Mouse (Mus musculus): Measurements from ENCODE around the gene Olfr313. TPM values are rescaled to one million over a fixed set of nuclear protein-coding genes. Genes with fewer than 3 reads are reported as not detected.
"Not testable (repeated sequence)": the region's sequence is repeated elsewhere in the genome, so short reads cannot be mapped to it uniquely, and the experiment has no call there.

The Olfr313 gene
- not detected in 2 replicates for total RNA-seq (2014; rRNA removed)
- polyA plus RNA-seq (2015; fragmentation: Nextera tagmentation; extraction: Ambion mirVana) = not detected in 2 replicates

DNA sequence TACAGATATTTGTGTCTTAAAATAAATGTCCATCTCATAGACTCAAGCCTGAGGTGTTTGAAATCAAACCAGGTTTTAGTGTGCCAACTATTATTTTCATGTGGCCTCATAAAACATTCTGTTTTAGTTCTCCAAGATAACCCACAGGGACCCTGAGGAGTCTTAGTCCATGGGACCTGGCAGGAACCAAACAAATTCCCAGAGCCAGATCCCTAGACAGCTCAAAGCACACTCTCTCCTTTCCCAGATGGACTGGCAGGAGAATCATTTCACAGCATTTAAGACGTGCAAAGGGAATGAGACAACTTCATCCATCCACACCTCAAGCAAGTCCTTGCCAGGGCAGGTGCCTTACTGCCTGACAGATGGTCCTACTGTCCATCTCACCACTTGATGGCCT is at the start of gene Olfr313:
Olfr313 (plus strand) TSS at position 301 of the 400 bp plus-strand sequence.
- H3K4me2 ChIP-seq (ENCODE audit: low read depth, low read length); DNase-seq (ENCODE audit: low spot score); H3K36me3 ChIP-seq (ENCODE audit: insufficient read depth, low read length); H3K27me3 ChIP-seq (ENCODE audit: insufficient read depth, low read length); H3K27ac ChIP-seq; H3K9ac ChIP-seq (replicated peaks; ENCODE audit: low read length); H3K9me3 ChIP-seq (ENCODE audit: low read length); H3K4me3 ChIP-seq (ENCODE audit: low read length); ATAC-seq; H3K4me1 ChIP-seq (ENCODE audit: insufficient read depth, low read length): not testable (repeated sequence)
- WGBS = 54% methylated on average over 1 of the region's 1 CpGs

DNA sequence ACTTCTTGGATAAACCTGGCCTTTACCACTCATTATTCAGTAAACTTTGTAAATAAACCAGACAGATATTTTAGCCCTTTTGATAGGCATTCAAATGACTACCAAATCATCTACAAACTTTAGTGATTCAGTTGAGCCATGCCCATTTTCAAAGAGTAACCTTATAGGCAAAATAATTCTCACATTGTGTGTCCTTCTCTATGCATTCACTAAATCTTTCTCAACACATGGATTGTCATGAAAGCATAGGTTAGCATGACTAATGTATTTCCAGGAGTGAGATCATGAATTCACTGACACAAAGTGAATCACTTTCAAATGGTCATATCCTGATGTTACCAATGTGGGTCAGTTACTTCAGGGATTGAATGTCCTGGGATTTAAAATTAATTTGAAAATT is 41.9 kb upstream of the Olfr313 start, which contains the start of gene Olfr315:
Olfr315 (plus strand) TSS at position 301 of the 400 bp plus-strand sequence.
- Histone ChIP-seq H3K27me3 (ENCODE audit: insufficient read depth, low read length) (no peaks in the 10 kb centered on the region), H3K4me1 (ENCODE audit: insufficient read depth, low read length) (no peaks in the 10 kb centered on the region), H3K4me3 (ENCODE audit: low read length) (no peak within 1 kb of the TSS), H3K27ac (no peak within 1 kb of the TSS), H3K9ac (replicated peaks; ENCODE audit: low read length) (no peak within 1 kb of the TSS), H3K9me3 (ENCODE audit: low read length) (no peaks in the 10 kb centered on the region), H3K36me3 (ENCODE audit: insufficient read depth, low read length) (no peaks in the 10 kb centered on the region), H3K4me2 (ENCODE audit: low read depth, low read length) (no peak within 1 kb of the TSS)
- no peak for ATAC-seq
- no peak for TF ChIP-seq CTCF (IDR thresholded peaks at IDR 0.05; ENCODE audit: low read depth)
- no peak for DNase-seq (ENCODE audit: low spot score)

DNA sequence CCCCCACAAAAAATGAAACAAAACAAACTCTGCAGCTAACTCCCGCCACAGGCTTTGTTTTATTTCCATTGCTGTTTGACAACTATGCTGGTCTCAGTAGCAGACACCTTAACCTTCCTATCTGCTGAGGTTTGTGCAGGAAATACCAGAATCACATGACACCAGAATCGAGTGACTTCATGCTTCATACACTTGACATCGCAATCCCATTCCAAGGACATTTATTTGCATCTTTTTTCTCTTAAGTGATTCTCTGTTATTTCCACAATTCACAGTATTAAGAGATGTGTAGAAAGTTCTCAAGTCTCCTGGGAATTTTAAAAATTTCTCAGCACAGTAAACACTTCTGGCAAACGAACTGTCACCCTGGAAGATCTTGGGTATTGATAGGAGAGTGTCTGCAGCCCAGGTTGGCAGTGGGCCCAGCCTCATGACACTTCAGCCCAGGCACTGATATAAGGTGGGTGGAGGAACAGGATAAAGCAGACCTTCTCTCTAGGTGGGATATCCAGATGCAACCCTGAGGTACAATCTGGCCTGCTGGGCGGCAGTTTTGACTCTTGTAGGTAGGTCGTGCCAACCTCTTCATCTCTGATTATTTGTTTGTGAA is 32.2 kb upstream of the Olfr313 start, which contains the start of gene Olfr314:
Olfr314 (plus strand) TSS at position 473 of the 610 bp plus-strand sequence.
- WGBS = 84% methylated on average over 6 of the region's 6 CpGs
- no peaks in the 10 kb centered on the region for H3K36me3 ChIP-seq (ENCODE audit: insufficient read depth, low read length)
- no peak for TF ChIP-seq CTCF (IDR thresholded peaks at IDR 0.05; ENCODE audit: low read depth)
- DNase-seq (ENCODE audit: low spot score) = no peak
- no peaks in the 10 kb centered on the region for H3K9me3 ChIP-seq (ENCODE audit: low read length)
- H3K27me3 ChIP-seq (ENCODE audit: insufficient read depth, low read length) = no peaks in the 10 kb centered on the region
- no peak within 1 kb of the TSS for H3K27ac ChIP-seq
- no peak within 1 kb of the TSS for H3K4me2 ChIP-seq (ENCODE audit: low read depth, low read length)
- H3K4me3 ChIP-seq (ENCODE audit: low read length) = no peak within 1 kb of the TSS
- H3K9ac ChIP-seq (replicated peaks; ENCODE audit: low read length) = no peak within 1 kb of the TSS
- no peaks in the 10 kb centered on the region for H3K4me1 ChIP-seq (ENCODE audit: insufficient read depth, low read length)
- no peak for ATAC-seq

DNA sequence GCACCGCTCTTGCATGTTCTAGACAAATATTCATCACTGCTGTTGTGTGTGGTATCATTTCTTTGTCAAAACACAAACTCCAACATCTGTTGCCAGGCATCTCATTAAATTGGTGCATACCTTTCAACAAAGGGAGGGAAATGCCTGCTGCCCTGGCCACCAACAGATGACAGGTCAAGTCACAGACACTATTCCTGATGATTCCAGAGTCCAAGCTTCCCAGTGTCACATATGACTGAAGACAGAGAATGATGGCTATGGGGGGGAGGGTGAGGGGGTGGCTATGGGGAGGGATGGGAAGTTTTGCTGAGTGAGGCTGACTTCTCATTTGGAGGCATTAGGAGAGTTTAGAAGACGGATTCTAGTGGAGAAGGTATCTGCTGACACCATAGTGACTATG is 30.6 kb upstream of the Olfr313 start:
- TF ChIP-seq CTCF (IDR thresholded peaks at IDR 0.05; ENCODE audit: low read depth) = no peak
- Histone ChIP-seq H3K9me3 (ENCODE audit: low read length) (no peaks in the 10 kb centered on the region), H3K4me3 (ENCODE audit: low read length) (no peak overlapping the region), H3K4me2 (ENCODE audit: low read depth, low read length) (no peak overlapping the region), H3K4me1 (ENCODE audit: insufficient read depth, low read length) (no peaks in the 10 kb centered on the region), H3K9ac (replicated peaks; ENCODE audit: low read length) (no peak overlapping the region), H3K36me3 (ENCODE audit: insufficient read depth, low read length) (no peaks in the 10 kb centered on the region), H3K27ac (no peak overlapping the region), H3K27me3 (ENCODE audit: insufficient read depth, low read length) (no peaks in the 10 kb centered on the region)
- WGBS = 86% methylated on average over 2 of the region's 2 CpGs
- DNase-seq (ENCODE audit: low spot score) (no peak), ATAC-seq (no peak)

- TF ChIP-seq CTCF (IDR thresholded peaks at IDR 0.05; ENCODE audit: low read depth) = no peak
- Histone ChIP-seq H3K27ac (no peak overlapping the region), H3K4me2 (ENCODE audit: low read depth, low read length) (no peak overlapping the region), H3K4me1 (ENCODE audit: insufficient read depth, low read length) (no peaks in the 10 kb centered on the region), H3K36me3 (ENCODE audit: insufficient read depth, low read length) (no peaks in the 10 kb centered on the region), H3K27me3 (ENCODE audit: insufficient read depth, low read length) (no peaks in the 10 kb centered on the region), H3K9ac (replicated peaks; ENCODE audit: low read length) (no peak overlapping the region), H3K4me3 (ENCODE audit: low read length) (no peak overlapping the region), H3K9me3 (ENCODE audit: low read length) (no peaks in the 10 kb centered on the region)
- no peak for ATAC-seq
- no peak for DNase-seq (ENCODE audit: low spot score)
- WGBS = 87% methylated on average over 10 of the region's 10 CpGs
Observed at GRCm38 (mm10) chr11:58787651-58788050, 27.1 kb upstream of the Olfr313 start.

DNA sequence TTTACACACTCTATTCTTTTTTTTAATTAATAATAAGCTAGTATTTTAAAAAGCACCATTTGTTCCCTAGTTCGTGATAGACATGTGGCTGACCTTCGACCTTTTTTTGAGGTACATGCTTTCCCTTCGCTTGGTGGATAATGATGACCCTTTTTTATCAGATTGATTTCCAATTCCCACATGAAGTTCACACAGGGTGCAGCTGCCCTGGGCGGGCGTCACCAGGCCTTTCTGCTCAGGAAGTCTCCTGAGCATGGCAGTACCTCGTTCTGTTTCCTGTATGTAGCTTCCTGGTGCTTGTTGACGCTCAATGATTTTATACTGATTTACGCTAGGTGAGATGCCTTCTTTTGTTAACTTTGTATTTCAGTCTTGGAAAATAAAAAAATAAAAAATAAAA is 26.5 kb upstream of the Olfr313 start:
- Histone ChIP-seq H3K4me3 (ENCODE audit: low read length) (no peak overlapping the region), H3K4me1 (ENCODE audit: insufficient read depth, low read length) (no peaks in the 10 kb centered on the region), H3K9me3 (ENCODE audit: low read length) (no peaks in the 10 kb centered on the region), H3K9ac (replicated peaks; ENCODE audit: low read length) (no peak overlapping the region), H3K27me3 (ENCODE audit: insufficient read depth, low read length) (no peaks in the 10 kb centered on the region), H3K4me2 (ENCODE audit: low read depth, low read length) (no peak overlapping the region), H3K27ac (no peak overlapping the region), H3K36me3 (ENCODE audit: insufficient read depth, low read length) (no peaks in the 10 kb centered on the region)
- no peak for DNase-seq (ENCODE audit: low spot score)
- TF ChIP-seq CTCF (IDR thresholded peaks at IDR 0.05; ENCODE audit: low read depth) = no peak
- ATAC-seq = no peak
- 85% methylated on average over 8 of the region's 8 CpGs for WGBS

DNA sequence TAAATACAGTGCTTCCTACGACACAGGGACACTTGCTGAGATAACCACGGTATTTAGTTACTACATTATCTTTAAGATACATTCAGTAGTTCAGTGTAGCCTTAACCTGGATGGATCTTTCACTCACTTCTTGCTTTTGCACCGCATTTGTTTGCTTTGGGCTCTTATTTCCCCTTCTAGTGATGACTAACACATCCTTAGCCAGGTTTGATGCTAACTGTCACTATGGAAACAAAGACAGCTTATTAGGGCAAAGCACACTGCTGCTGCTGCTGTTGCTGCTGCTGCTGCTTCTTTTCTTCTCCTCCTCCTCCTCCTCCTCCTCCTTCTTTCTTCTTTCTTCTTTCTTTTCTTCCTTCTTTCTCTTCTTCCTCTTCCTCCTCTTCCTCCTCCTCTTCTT is 25.3 kb upstream of the Olfr313 start:
- H3K36me3 ChIP-seq (ENCODE audit: insufficient read depth, low read length) = no peaks in the 10 kb centered on the region
- no peak overlapping the region for H3K9ac ChIP-seq (replicated peaks; ENCODE audit: low read length)
- H3K9me3 ChIP-seq (ENCODE audit: low read length) = no peaks in the 10 kb centered on the region
- DNase-seq (ENCODE audit: low spot score) (peak; percentile 7), ATAC-seq (no peak)
- no peaks in the 10 kb centered on the region for H3K4me1 ChIP-seq (ENCODE audit: insufficient read depth, low read length)
- H3K4me2 ChIP-seq (ENCODE audit: low read depth, low read length) = no peak overlapping the region
- no peak overlapping the region for H3K4me3 ChIP-seq (ENCODE audit: low read length)
- no peaks in the 10 kb centered on the region for H3K27me3 ChIP-seq (ENCODE audit: insufficient read depth, low read length)
- 27% methylated on average over 3 of the region's 3 CpGs for WGBS
- no peak for TF ChIP-seq CTCF (IDR thresholded peaks at IDR 0.05; ENCODE audit: low read depth)
- H3K27ac ChIP-seq = no peak overlapping the region

All from hindbrain, postnatal 0 days (tissue).